Mouse (Mus musculus): ENCODE data around the gene Il1rapl2. TPM values are rescaled to one million over a fixed set of nuclear protein-coding genes. Genes with fewer than 3 reads are reported as not detected.
"Not testable (repeated sequence)": the region's sequence is repeated elsewhere in the genome, so short reads cannot be mapped to it uniquely, and the experiment has no call there.

Gene Il1rapl2
- total and polyA plus RNA-seq, 2 experiments from 2014 or later = 6.4 to 7.4 TPM

GRCm38 (mm10) chrX:138103954-138104353 is 533.5 kb downstream of the Il1rapl2 start:
- no peaks in the 10 kb centered on the region for H3K27me3 ChIP-seq (ENCODE audit: insufficient read depth, low read length)
- H3K4me2 ChIP-seq (ENCODE audit: low read depth, low read length) = no peak overlapping the region

GRCm38 (mm10) chrX:138104668-138105067 is 534.3 kb downstream of the Il1rapl2 start:
- no peaks in the 10 kb centered on the region for H3K9me3 ChIP-seq (ENCODE audit: low read length)
- DNase-seq (ENCODE audit: low spot score) = no peak
- H3K4me2 ChIP-seq (ENCODE audit: low read depth, low read length) = no peak overlapping the region
- no peaks in the 10 kb centered on the region for H3K36me3 ChIP-seq (ENCODE audit: insufficient read depth, low read length)
- H3K4me3 ChIP-seq (ENCODE audit: low read length) = no peak overlapping the region
- H3K4me1 ChIP-seq (ENCODE audit: insufficient read depth, low read length) = no peaks in the 10 kb centered on the region
- TF ChIP-seq CTCF (IDR thresholded peaks at IDR 0.05; ENCODE audit: low read depth) = no peak
- no peak for ATAC-seq
- H3K27me3 ChIP-seq (ENCODE audit: insufficient read depth, low read length) = no peaks in the 10 kb centered on the region
- WGBS = 54% methylated on average over 3 of the region's 3 CpGs
- no peak overlapping the region for H3K27ac ChIP-seq
- H3K9ac ChIP-seq (replicated peaks; ENCODE audit: low read length) = no peak overlapping the region

More at GRCm38 (mm10) chrX:138103954-138104353, 533.5 kb downstream of the Il1rapl2 start:
- no peaks in the 10 kb centered on the region for H3K9me3 ChIP-seq (ENCODE audit: low read length)
- ATAC-seq (no peak), DNase-seq (ENCODE audit: low spot score) (no peak)
- H3K4me3 ChIP-seq (ENCODE audit: low read length) = no peak overlapping the region
- no peak overlapping the region for H3K27ac ChIP-seq
- no peaks in the 10 kb centered on the region for H3K36me3 ChIP-seq (ENCODE audit: insufficient read depth, low read length)
- no peaks in the 10 kb centered on the region for H3K4me1 ChIP-seq (ENCODE audit: insufficient read depth, low read length)
- H3K9ac ChIP-seq (replicated peaks; ENCODE audit: low read length) = no peak overlapping the region
- 76% methylated on average over 6 of the region's 6 CpGs for WGBS
- no peak for TF ChIP-seq CTCF (IDR thresholded peaks at IDR 0.05; ENCODE audit: low read depth)

GRCm38 (mm10) chrX:138170146-138170545 is 599.7 kb downstream of the Il1rapl2 start:
- H3K4me3 ChIP-seq (ENCODE audit: low read length) = no peak overlapping the region
- peak; percentile 69 for DNase-seq (ENCODE audit: low spot score)
- no peak overlapping the region for H3K27ac ChIP-seq
- no peaks in the 10 kb centered on the region for H3K4me1 ChIP-seq (ENCODE audit: insufficient read depth, low read length)
- peak; percentile 66 for TF ChIP-seq CTCF (IDR thresholded peaks at IDR 0.05; ENCODE audit: low read depth)
- ATAC-seq = no peak
- no peaks in the 10 kb centered on the region for H3K9me3 ChIP-seq (ENCODE audit: low read length)
- no peak overlapping the region for H3K9ac ChIP-seq (replicated peaks; ENCODE audit: low read length)
- H3K4me2 ChIP-seq (ENCODE audit: low read depth, low read length) = no peak overlapping the region
- H3K27me3 ChIP-seq (ENCODE audit: insufficient read depth, low read length) = no peaks in the 10 kb centered on the region
- no peaks in the 10 kb centered on the region for H3K36me3 ChIP-seq (ENCODE audit: insufficient read depth, low read length)
- 20% methylated on average over 3 of the region's 3 CpGs for WGBS

- Histone ChIP-seq H3K36me3 (ENCODE audit: insufficient read depth, low read length) (no peaks in the 10 kb centered on the region), H3K4me1 (ENCODE audit: insufficient read depth, low read length) (no peaks in the 10 kb centered on the region), H3K4me3 (ENCODE audit: low read length) (no peak within 1 kb of the TSS), H3K9ac (replicated peaks; ENCODE audit: low read length) (no peak within 1 kb of the TSS), H3K9me3 (ENCODE audit: low read length) (no peaks in the 10 kb centered on the region), H3K27me3 (ENCODE audit: insufficient read depth, low read length) (no peaks in the 10 kb centered on the region), H3K27ac (no peak within 1 kb of the TSS), H3K4me2 (ENCODE audit: low read depth, low read length) (no peak within 1 kb of the TSS)
- ATAC-seq (no peak), DNase-seq (ENCODE audit: low spot score) (no peak)
- no peak for TF ChIP-seq CTCF (IDR thresholded peaks at IDR 0.05; ENCODE audit: low read depth)
- WGBS = 83% methylated on average over 3 of the region's 3 CpGs
Observed at GRCm38 (mm10) chrX:138209480-138209879, 639.1 kb downstream of the Il1rapl2 start, which contains the start of gene Tex13a. TSS of gene Tex13a (minus strand) at chrX:138209580.

- Histone ChIP-seq H3K27ac (no peak overlapping the region), H3K27me3 (ENCODE audit: insufficient read depth, low read length) (no peaks in the 10 kb centered on the region), H3K4me3 (ENCODE audit: low read length) (no peak overlapping the region), H3K4me1 (ENCODE audit: insufficient read depth, low read length) (no peaks in the 10 kb centered on the region), H3K4me2 (ENCODE audit: low read depth, low read length) (no peak overlapping the region), H3K9me3 (ENCODE audit: low read length) (no peaks in the 10 kb centered on the region), H3K36me3 (ENCODE audit: insufficient read depth, low read length) (no peaks in the 10 kb centered on the region), H3K9ac (replicated peaks; ENCODE audit: low read length) (no peak overlapping the region)
- ATAC-seq (no peak), DNase-seq (ENCODE audit: low spot score) (no peak)
- no peak for TF ChIP-seq CTCF (IDR thresholded peaks at IDR 0.05; ENCODE audit: low read depth)
- whole genome bisulfite sequencing = 68% methylated on average over 4 of the region's 4 CpGs
Observed at GRCm38 (mm10) chrX:138234626-138235025, 664.2 kb downstream of the Il1rapl2 start.

- H3K4me2 ChIP-seq (ENCODE audit: low read depth, low read length); H3K27me3 ChIP-seq (ENCODE audit: insufficient read depth, low read length); H3K4me1 ChIP-seq (ENCODE audit: insufficient read depth, low read length); H3K9me3 ChIP-seq (ENCODE audit: low read length); H3K4me3 ChIP-seq (ENCODE audit: low read length); H3K27ac ChIP-seq; H3K9ac ChIP-seq (replicated peaks; ENCODE audit: low read length); DNase-seq (ENCODE audit: low spot score); ATAC-seq; H3K36me3 ChIP-seq (ENCODE audit: insufficient read depth, low read length): not testable (repeated sequence)
- 63% methylated on average over 1 of the region's 1 CpGs for WGBS
Observed at GRCm38 (mm10) chrX:138348736-138349135, 778.3 kb downstream of the Il1rapl2 start.

- no peak for ATAC-seq
- H3K27me3 ChIP-seq (ENCODE audit: insufficient read depth, low read length) = no peaks in the 10 kb centered on the region
- no peak overlapping the region for H3K4me3 ChIP-seq (ENCODE audit: low read length)
- no peaks in the 10 kb centered on the region for H3K4me1 ChIP-seq (ENCODE audit: insufficient read depth, low read length)
- 70% methylated on average over 2 of the region's 2 CpGs for WGBS
- H3K36me3 ChIP-seq (ENCODE audit: insufficient read depth, low read length) = no peaks in the 10 kb centered on the region
- H3K27ac ChIP-seq = no peak overlapping the region
- H3K9ac ChIP-seq (replicated peaks; ENCODE audit: low read length) = no peak overlapping the region
- H3K4me2 ChIP-seq (ENCODE audit: low read depth, low read length) = no peak overlapping the region
- no peaks in the 10 kb centered on the region for H3K9me3 ChIP-seq (ENCODE audit: low read length)
- no peak for TF ChIP-seq CTCF (IDR thresholded peaks at IDR 0.05; ENCODE audit: low read depth)
- no peak for DNase-seq (ENCODE audit: low spot score)
Observed at GRCm38 (mm10) chrX:138433794-138434193, 863.4 kb downstream of the Il1rapl2 start.

Measured in hindbrain, postnatal 0 days (tissue).